Mouse (Mus musculus): ENCODE measurements around the gene C1ql4. TPM values are rescaled to one million over a fixed set of nuclear protein-coding genes. Genes with fewer than 3 reads are reported as not detected.
"Not testable (repeated sequence)": the region's sequence is repeated elsewhere in the genome, so short reads cannot be mapped to it uniquely, and the experiment has no call there.

The C1ql4 gene
- total RNA-seq, 2 experiments from 2014 or later, result not detected

DNA sequence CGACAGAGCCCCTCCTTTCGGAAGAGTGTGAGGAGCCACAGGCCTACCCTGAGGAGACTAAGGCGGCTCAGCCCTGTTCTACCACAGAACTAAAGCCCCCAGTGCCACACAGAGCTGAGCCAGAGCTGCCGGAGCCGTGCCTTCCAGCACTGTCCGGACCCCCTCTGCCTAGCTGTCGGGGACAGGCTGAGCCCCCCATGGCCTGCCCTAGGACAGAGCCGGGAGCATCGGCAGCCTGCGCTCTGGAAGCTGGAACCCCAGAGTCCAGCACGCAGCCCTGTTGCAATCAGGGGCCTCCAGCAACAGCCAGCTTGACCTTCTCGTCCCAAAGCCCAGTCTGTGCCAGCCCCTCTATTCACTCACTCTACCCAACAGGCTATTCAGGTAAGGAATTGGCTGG lies 5.3 kb downstream of the C1ql4 start:
- intact Hi-C loops (cut with DNase I), result no loop called here
- DNase-seq (ENCODE audit: low spot score in 2 of 2), result no peak

DNA sequence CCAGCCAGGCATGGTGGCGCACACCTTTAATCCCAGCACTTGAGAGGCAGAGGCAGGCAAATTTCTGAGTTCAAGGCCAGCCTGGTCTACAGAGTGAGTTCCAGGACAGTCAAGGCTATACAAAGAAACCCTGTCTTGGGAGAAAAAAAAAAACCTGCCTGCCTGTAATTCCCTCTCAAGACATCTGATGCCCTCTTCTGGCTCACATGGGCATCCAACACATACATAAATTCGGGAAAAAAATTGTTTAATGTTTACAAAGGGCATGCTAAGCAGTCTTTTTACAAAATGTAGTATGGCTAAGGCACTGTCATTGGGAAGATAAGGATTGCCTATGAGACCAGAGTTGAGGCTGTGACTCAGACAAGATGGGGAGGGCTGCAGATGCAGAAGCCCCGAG lies 7.8 kb downstream of the C1ql4 start:
- no peak for DNase-seq (ENCODE audit: low spot score in 2 of 2)
- intact Hi-C loops (cut with DNase I), result no loop called here

DNA sequence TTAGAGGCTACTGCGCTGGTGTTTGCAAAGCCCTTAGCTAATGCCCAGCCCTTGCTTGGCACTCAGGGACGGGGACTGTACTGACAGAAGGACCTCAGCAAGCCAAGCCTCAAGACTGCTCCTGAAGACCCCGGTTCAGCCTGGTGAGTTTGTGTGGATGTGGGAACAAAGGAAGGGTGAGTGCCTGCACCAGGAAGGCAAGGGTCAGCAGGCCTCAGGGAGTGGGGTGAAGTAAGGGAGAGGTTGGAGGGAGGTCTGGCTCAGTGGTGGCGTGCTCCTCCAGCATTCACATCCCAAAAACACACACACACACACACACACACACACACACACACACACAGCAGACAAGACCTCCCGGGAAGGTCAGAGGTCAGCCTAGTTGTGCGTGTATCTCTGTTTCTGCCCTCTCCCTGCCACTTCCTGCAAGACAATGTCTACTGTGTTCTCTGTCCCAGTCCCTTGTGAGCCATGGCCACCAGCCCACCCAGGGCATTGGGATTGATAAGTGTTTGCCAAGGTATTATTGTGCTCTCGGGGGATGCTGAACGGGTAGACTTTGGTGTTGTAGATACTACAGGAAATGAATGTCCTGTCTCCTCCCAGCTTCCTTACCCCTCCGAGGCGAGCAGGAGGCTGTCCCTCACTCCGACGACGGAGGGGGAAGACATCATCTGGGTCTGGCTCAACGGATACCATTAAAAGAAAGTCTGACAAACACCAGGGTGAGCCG lies 9.3 kb downstream of the C1ql4 start:
- intact Hi-C loops (cut with DNase I), result no loop called here

DNA sequence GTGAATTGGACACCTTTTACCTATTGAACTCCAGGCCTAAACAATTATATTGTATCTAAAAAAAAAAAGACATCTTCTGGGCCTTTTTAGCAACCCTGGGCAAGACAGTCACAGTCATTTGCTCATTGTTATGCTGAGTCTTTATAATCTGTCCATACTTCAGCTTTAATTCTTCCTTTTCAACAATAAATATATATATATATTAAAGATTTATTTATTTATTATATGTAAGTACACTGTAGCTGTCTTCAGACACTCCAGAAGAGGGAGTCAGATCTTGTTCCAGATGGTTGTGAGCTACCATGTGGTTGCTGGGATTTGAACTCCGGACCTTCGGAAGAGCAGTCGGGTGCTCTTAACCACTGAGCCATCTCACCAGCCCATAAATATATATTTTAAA lies 11.6 kb downstream of the C1ql4 start:
- DNase-seq (ENCODE audit: low spot score in 2 of 2); intact Hi-C loops (cut with DNase I): not testable (repeated sequence)

More for the DNA sequence above, 9.3 kb downstream of the C1ql4 start:
- DNase-seq (ENCODE audit: low spot score in 2 of 2), result no peak

DNA sequence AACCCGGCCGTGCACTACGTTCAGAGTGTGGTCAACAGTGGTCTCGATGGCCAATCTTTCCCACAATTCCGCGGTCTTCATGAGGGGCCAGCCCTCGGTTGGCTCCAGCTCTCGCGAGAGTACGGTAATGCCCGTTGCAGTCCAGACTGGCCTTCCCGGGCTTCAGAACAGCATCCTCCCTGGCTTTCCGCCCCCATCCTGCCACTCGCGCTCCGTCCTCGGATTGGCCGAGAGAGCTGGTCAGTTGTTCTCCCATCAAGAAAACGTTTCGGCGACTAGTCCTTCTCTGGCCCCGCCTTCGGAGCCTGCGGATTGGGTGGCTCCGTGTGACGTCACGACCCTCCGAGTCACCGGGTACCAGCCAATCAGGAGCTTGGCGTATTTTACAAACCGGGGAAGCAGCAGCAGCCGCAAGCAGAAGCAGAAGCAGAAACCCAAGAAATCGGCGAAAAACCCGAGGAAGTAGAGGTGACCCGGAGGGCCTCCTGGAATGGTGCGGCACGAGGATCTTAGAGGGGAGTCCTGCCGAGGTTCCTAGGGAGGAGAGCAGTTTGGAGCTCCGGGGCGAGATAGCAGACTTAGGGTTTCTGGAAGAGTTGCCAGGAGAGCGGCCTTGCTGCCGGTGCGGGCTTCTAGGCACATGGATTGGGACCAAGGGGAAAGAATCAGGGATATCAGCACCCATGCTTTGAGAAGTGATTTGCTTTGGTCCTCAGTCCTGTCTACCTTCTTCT lies 12.8 kb downstream of the C1ql4 start:
- DNase-seq (ENCODE audit: low spot score in 2 of 2), result peak; percentile 99
- intact Hi-C loops (cut with DNase I), result no loop called here

DNA sequence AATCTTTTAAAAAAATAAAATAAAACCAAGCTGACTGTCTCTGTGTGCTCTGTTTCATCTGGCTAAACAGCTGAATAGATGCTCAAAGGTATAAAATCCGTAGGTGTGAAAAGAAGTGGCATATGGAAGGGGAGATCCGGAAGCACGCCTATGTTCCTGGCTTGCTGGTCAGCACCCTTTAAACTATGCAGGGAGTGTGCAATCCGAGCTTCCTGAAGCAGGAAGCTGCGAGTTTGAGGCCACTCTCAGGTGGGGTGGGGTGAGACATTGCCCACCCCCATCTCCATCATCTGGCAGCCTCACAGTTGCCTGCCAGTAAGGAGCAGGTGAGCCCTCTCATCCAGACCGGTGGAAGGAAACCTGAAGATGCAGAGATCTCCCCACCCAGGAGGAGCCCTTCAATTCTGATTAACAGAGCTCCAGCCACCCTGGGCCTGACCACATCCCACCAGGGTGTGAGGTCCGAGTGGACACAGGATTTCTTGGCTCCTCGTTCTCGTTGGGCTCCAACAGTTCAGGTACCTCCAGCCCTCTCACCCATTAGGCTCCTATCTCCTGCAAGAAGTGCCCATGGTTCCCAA lies 13.5 kb downstream of the C1ql4 start, which contains the start of gene Troap:
Gene Troap (plus strand): TSS at position 557 of the 581 bp plus-strand sequence.
- intact Hi-C loops (cut with DNase I), result no loop called here
- no peak for DNase-seq (ENCODE audit: low spot score in 2 of 2)

DNA sequence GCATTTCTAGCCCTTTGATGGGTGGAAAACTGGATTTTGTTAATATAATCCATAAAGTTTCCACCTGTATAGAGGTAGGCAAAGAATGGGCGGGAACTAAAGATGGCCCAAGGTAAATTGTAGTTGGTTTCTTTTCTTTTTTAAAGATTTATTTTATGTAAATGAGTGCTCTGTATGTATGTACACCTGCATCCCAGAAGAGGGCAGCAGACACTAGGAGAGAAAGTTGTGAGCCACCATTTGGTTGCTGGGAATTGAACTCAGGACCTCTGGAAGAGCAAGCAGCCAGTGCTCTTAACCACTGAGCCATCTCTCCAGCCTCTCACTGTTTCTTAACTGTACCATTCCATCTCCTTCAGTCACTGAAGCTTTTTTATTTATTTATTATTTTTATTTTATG lies 15.6 kb downstream of the C1ql4 start:
- intact Hi-C loops (cut with DNase I), result no loop called here
- DNase-seq (ENCODE audit: low spot score in 2 of 2), result no peak

DNA sequence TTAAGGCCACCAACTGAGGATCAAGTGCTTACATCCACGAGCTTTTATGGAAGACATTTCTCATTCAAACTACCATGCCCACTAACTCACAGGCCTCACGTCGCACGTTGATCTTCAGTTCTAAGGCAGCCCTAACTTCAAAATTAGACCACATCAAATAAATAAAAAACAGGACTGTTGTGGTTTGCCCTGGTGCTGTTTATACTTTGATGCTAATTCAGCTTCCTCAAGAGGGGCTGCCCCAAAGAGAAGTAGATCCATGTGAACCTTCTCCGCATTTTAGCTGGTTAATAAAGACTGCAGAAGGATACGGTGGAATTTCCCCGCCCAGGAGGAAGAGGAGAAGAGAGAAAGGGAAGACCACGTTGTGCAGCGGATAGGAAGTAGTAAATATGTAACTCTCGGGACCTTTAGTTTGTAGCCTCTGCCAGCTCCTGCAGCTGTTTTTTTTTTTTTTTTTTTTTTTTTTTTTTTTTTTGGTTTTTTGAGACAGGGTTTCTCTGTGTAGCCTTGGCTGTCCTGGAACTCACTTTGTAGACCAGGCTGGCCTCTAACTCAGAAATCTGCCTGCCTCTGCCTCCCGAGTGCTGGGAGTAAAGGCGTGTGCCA lies 22.0 kb downstream of the C1ql4 start:
- DNase-seq (ENCODE audit: low spot score in 2 of 2), result no peak
- intact Hi-C loops (cut with DNase I), result loop anchor here (5.0 kb wide), 1 partner anchor 47 kb away; no protein-coding TSS in a partner anchor

DNA sequence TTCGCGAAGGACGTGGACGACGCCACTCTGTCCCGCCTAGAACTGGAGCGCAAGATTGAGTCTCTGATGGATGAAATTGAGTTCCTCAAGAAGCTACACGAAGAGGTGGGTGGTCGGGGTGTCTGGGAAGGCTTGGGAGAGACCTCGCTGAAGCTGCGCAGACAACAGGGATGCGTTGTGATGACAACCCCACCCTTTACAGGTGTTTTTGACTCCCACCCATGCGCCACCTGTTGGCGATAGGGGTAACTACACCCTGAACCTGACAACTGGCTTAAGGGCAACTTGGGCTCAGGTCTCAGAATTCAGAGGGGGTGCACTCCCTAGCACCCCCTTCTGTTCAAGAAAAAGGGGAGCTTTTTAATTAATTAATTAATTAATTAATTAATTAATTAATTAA lies 31.3 kb downstream of the C1ql4 start:
- DNase-seq (ENCODE audit: low spot score in 2 of 2), result no peak
- intact Hi-C loops (cut with DNase I), result loop anchor here (5.0 to 10.0 kb wide), 2 partner anchors 141 to 208 kb away; no protein-coding TSS in a partner anchor

DNA sequence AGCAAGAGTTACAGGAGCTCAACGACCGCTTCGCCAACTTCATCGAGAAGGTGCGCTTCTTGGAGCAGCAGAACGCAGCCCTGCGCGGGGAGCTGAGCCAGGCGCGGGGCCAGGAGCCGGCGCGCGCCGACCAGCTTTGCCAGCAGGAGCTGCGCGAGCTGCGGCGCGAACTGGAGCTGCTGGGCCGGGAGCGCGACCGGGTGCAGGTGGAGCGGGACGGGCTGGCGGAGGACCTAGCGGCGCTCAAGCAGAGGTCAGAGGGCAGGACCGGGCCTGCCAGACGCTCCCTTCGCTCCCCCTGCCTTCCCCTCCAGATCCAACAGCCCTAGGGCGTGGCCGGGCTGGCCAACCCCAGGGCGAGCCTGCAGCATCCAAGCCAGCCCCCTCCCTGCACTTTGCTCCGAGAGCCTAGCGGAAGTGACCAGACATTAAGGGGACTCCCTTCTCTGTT lies 32.1 kb downstream of the C1ql4 start:
- DNase-seq (ENCODE audit: low spot score in 2 of 2), result peak; percentile 32 to 36
- intact Hi-C loops (cut with DNase I), result loop anchor here (5.0 to 10.0 kb wide), 2 partner anchors 142 to 209 kb away; no protein-coding TSS in a partner anchor

DNA sequence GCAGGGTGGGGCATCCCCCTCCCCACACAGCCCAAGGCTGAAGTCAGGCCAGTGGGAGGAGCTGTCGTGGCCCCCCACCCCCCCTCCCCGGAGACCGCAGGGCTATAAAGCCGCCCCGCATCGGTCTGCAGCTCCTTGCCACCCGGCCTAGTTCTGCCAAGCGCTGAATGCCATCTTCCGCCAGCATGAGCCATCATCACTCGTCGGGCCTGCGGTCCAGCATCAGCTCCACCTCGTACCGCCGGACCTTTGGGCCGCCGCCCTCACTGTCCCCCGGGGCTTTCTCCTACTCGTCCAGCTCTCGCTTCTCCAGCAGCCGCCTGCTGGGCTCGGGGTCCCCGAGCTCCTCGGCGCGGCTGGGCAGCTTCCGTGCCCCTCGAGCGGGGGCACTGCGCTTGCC lies 32.6 kb downstream of the C1ql4 start, which contains the start of gene Prph:
Gene Prph (plus strand): TSS at position 135 of the 400 bp plus-strand sequence.
- DNase-seq (ENCODE audit: low spot score in 2 of 2), result no peak
- intact Hi-C loops (cut with DNase I), result loop anchor here (5.0 to 10.0 kb wide), 2 partner anchors 142 to 210 kb away; no protein-coding TSS in a partner anchor

DNA sequence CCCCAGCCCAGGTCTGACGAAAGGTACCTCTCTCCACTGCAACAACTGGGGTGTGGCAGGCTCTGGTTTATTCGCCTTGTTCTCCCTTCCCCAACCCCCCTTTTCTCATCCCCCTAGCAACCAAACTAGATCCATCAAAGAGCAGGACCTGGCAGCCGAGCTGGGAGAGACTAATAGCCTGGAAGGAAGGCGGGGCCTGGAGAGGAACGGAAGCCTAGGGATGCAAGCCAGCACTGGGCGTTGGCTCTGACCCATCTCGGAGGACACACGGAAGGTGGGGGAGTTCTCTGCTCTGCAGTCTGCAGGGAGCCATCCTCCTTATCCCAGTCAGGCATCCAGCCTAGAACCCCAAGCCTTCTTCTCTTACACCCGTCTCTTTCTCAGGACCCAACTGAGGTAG lies 34.2 kb downstream of the C1ql4 start:
- intact Hi-C loops (cut with DNase I), result loop anchor here (10.0 kb wide), 1 partner anchor 211 kb away; no protein-coding TSS in a partner anchor
- DNase-seq (ENCODE audit: low spot score in 2 of 2), result no peak

DNA sequence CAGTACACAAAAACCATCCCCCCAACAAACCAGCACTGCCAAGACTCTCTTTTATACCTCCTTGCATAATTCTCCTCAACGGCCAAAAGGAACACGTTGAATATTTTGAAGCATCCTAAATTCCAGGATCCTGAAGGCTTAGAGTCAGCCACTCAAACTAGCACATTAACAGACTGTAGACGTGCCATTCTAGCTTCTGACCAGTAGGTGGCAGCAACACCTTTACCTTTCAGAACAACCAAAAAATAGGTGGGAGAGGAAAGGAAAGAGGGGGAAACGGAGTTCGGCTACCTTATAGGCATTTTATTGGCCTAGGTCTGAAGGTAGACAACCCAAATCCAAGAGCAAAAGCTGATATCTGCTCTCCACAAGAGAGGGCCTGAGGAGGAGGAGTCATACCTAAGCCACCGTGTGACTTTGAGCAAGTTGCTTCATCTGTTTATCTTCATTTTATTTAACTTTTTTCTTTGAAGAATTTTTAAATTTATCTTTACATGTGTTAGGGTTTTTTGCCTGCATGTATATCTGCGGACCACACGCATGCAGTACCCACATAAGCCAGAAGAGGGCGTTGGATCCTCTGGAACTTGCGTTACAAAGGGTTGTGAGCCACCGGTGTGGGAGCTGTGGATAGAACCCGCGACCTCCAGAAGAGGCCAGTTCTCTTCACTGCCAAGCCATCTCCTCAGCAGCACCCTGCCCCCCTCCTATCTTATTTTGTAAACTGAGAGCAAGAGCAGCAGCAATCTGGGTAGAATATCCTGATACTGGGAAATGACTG lies 38.0 kb downstream of the C1ql4 start:
- peak; percentile 55 to 71 for DNase-seq (ENCODE audit: low spot score in 2 of 2)
- intact Hi-C loops (cut with DNase I), result loop anchor here (1.0 to 10.0 kb wide), 2 partner anchors 50 to 215 kb away; no protein-coding TSS in a partner anchor

DNA sequence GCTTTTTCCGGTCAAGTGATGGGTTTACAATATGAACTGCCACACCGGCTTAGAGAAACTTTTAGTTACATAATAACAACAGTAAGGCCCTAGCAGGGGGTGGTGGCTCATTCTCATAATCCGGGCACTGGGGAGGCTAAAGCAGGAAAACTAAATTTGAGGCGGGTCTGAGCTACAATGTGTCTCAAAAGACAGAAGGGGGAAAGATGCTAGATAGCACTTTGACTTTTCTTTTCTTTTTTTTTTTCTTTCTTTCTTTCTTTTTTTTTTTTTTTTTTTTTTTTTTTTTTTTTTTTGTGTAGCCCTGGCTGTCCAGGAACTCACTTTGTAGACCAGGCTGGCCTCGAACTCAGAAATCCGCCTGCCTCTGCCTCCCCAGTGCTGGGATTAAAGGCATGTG lies 41.9 kb downstream of the C1ql4 start:
- intact Hi-C loops (cut with DNase I); DNase-seq (ENCODE audit: low spot score in 2 of 2): not testable (repeated sequence)

DNA sequence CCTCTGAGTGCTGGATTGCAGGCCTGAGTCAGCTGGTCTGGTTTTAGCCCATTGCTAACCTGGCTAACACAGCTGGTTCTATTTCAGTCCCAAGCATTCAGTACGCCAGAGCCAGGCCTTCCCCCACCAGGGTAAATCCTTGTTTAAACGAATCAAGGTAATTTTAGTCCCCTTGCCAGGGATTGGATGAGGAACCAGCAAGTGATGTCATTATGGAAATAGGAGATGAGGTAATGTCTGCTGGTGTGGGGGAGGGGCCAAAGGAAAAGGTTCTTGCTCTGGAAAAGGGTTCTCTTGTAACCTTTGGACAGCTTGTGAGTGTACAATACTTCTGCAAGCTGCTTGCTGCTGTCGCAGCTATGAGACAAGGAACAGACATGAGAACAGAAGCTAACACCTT lies 42.8 kb downstream of the C1ql4 start:
- DNase-seq (ENCODE audit: low spot score in 2 of 2), result no peak
- intact Hi-C loops (cut with DNase I), result no loop called here

DNA sequence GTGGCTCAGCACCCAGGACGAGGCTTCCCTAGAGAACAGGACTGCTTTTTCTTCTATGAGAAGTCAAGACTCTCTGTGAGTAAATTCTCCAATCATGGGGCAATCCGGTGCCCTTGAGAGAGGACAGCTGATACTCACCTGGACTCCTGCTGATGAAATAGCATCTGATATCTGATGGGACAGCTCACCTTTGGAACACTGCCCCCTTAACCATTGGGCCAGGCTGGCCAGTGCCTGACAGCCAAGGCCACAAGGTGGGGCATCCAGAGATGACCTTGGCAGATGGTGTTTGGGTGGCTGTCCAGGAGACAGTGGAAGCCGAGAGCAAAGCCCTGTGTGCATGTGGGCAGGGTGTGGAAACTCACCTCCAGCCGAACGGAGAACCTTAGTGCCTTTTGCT lies 45.3 kb downstream of the C1ql4 start:
- intact Hi-C loops (cut with DNase I), result no loop called here
- DNase-seq (ENCODE audit: low spot score in 2 of 2), result no peak

DNA sequence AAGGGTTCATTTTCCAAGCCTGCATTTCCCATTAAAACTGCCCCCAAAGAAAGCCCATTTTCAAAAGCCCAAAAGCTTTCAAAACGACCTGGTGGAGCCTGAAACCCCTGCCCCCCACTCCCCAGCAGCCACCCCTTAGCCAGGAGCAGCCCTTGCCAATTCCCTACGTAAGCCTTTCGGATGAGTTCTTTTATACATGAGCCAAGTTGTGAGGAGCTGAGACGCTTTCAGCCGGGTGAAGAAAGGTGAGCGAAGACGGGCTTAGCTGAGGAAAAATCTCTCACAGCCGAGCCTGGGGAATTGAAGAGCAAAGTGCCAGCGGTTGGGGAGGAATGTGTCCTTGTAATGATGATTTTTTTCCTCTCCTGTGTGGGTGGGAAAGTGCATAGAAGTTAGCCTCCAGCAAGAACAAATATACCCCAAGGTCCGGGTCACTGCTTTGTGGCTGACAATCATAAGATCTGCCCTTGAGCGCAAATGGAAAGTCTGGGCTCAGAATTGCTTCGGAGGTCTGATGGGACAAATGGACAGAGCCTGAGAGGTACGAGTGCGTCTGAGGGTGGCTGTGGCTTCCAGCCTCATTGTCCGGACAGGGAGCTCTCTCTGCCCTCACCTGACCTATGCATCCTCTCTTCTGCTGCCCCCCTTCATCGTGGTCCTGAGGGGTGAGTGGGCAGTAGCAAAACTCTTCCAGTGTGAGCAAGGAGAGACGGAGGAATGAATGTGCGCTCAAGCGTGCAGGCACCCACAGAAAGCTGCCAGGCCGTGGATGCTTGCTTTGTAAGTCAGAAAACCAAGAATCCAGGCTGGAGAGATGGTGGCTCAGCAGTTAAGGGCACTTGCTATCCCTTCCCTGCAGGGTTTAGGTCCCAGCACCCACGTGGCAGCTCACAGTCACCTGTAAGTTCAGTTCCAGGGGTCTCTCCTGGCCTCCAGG lies 46.4 kb downstream of the C1ql4 start:
- no peak for DNase-seq (ENCODE audit: low spot score in 2 of 2)
- intact Hi-C loops (cut with DNase I), result no loop called here

Data from left cerebral cortex, postnatal 25 days (tissue).